Mouse (Mus musculus): ENCODE measurements around the gene Dusp10. TPM values are rescaled to one million over a fixed set of nuclear protein-coding genes. Genes with fewer than 3 reads are reported as not detected.

The Dusp10 gene
- polyA plus RNA-seq, 1 experiment: 28.7 TPM

GRCm38 (mm10) chr1:184002470-184002869 lies 10.6 kb upstream of the Dusp10 start:
- TF ChIP-seq CTCF (IDR thresholded peaks at IDR 0.05; ENCODE audit: borderline replicate concordance, insufficient read depth, low read depth, low read length) (no peak), POLR2A (IDR thresholded peaks at IDR 0.05; ENCODE audit: borderline replicate concordance, insufficient read depth, low read length) (no peak)
- Histone ChIP-seq H3K27me3 (ENCODE audit: control insufficient read depth, insufficient read depth, low read length) (no peaks in the 10 kb centered on the region), H3K27ac (ENCODE audit: insufficient read depth, low read length) (no peak overlapping the region), H3K4me1 (ENCODE audit: control insufficient read depth, insufficient read depth, low read length) (no peaks in the 10 kb centered on the region), H3K4me3 (replicated peaks; ENCODE audit: insufficient read depth, low read depth, low read length) (no peak overlapping the region)
- DNase-seq: peak in 1 of 2 experiments; percentile 3
- WGBS: 30% methylated on average over 2 of the region's 2 CpGs

DNA sequence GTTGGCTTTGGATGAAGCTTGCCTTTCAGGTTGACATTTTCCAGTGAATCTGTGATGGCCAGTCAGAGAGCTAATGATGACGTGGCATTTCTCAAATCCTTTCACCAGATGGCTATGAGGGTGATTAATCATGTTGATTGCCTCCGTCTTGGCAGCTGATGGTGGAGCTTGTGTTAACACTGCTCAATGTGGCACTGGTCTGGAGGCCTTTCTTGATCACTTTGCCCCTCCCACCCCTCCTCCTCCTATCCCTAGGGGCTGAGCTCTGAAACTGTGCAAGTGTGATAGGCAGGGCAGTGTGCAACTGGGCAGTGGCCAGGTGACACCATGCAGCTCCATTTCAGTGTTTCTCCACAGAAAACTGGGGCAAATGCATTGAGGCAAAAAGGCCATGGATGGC lies 8.8 kb upstream of the Dusp10 start:
- Histone ChIP-seq H3K27me3 (ENCODE audit: control insufficient read depth, insufficient read depth, low read length) (no peaks in the 10 kb centered on the region), H3K27ac (ENCODE audit: insufficient read depth, low read length) (no peak overlapping the region), H3K4me1 (ENCODE audit: control insufficient read depth, insufficient read depth, low read length) (no peaks in the 10 kb centered on the region), H3K4me3 (replicated peaks; ENCODE audit: insufficient read depth, low read depth, low read length) (no peak overlapping the region)
- 75% methylated on average over 2 of the region's 2 CpGs for WGBS
- no peak for TF ChIP-seq CTCF (IDR thresholded peaks at IDR 0.05; ENCODE audit: borderline replicate concordance, insufficient read depth, low read depth, low read length)
- TF ChIP-seq POLR2A (IDR thresholded peaks at IDR 0.05; ENCODE audit: borderline replicate concordance, insufficient read depth, low read length): no peak
- no peak for DNase-seq

DNA sequence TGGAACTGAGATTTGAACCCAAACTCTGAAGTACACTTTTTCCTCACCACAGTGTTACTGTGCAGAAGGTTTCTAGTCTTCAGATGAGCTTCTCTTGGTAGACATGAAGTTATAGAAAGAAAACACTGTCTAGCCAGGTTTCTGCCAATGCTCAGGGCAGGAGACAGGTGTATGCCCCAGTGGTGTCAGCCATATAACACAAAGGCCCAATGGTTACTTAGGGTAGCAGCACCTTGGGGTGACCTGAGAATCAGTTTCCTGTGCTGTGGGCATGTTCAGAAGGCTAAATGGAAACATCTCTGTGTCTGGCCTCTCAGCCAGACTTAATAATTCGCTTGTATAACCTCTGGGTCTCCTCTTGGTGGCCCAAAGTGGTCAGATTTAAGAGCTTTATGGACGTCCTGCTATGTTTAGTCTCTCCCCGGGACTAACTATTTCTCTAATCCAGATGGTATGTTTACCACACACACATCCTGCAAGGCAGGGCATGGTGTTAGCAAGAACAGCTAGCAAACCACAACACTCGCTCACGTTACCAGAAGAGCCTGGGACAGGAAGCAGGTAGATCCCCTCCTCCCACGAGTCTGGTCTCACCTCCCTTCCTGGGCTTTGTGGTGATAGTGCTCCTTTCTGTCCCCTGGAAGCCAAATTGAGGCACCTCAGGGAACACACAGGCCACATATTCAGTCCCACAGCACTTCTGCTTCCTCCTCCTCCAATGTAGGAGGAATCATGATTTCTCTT lies 7.6 kb upstream of the Dusp10 start:
- Histone ChIP-seq H3K27me3 (ENCODE audit: control insufficient read depth, insufficient read depth, low read length) (no peaks in the 10 kb centered on the region), H3K4me3 (replicated peaks; ENCODE audit: insufficient read depth, low read depth, low read length) (no peak overlapping the region), H3K4me1 (ENCODE audit: control insufficient read depth, insufficient read depth, low read length) (no peaks in the 10 kb centered on the region), H3K27ac (ENCODE audit: insufficient read depth, low read length) (no peak overlapping the region)
- WGBS: 86% methylated on average over 6 of the region's 6 CpGs
- no peak for DNase-seq
- TF ChIP-seq POLR2A (IDR thresholded peaks at IDR 0.05; ENCODE audit: borderline replicate concordance, insufficient read depth, low read length) (no peak), CTCF (IDR thresholded peaks at IDR 0.05; ENCODE audit: borderline replicate concordance, insufficient read depth, low read depth, low read length) (no peak)

DNA sequence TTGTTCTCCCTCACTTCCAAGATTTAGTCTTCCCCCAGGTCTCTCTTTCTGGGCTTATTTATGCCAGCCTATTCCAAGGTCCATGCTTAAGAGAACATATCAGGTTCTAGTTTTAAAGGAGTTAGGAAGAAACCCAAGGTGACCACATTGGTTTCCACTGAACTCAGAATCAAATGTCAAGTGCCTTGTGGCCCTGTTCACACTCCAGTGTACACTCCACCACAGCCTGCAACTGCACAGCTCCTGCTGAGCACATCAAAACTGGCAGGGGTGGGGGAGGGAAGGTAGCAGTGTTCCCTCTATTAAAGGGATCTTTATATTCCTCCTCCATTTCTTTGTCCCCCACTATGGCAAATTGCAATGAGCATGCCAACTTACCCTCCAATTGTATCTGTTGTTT lies 7.0 kb upstream of the Dusp10 start:
- Histone ChIP-seq H3K4me3 (replicated peaks; ENCODE audit: insufficient read depth, low read depth, low read length) (no peak overlapping the region), H3K4me1 (ENCODE audit: control insufficient read depth, insufficient read depth, low read length) (no peaks in the 10 kb centered on the region), H3K27me3 (ENCODE audit: control insufficient read depth, insufficient read depth, low read length) (no peaks in the 10 kb centered on the region), H3K27ac (ENCODE audit: insufficient read depth, low read length) (no peak overlapping the region)
- TF ChIP-seq POLR2A (IDR thresholded peaks at IDR 0.05; ENCODE audit: borderline replicate concordance, insufficient read depth, low read length): no peak
- no peak for TF ChIP-seq CTCF (IDR thresholded peaks at IDR 0.05; ENCODE audit: borderline replicate concordance, insufficient read depth, low read depth, low read length)
- no peak for DNase-seq

- no peak overlapping the region for H3K4me3 ChIP-seq (replicated peaks; ENCODE audit: insufficient read depth, low read depth, low read length)
- no peaks in the 10 kb centered on the region for H3K27me3 ChIP-seq (ENCODE audit: control insufficient read depth, insufficient read depth, low read length)
- no peak for DNase-seq
- no peak overlapping the region for H3K27ac ChIP-seq (ENCODE audit: insufficient read depth, low read length)
- no peak for TF ChIP-seq POLR2A (IDR thresholded peaks at IDR 0.05; ENCODE audit: borderline replicate concordance, insufficient read depth, low read length)
- TF ChIP-seq CTCF (IDR thresholded peaks at IDR 0.05; ENCODE audit: borderline replicate concordance, insufficient read depth, low read depth, low read length): no peak
- 96% methylated on average over 6 of the region's 6 CpGs for WGBS
- H3K4me1 ChIP-seq (ENCODE audit: control insufficient read depth, insufficient read depth, low read length): no peaks in the 10 kb centered on the region
Measured at GRCm38 (mm10) chr1:184011311-184011710, 1.8 kb upstream of the Dusp10 start.

- no peak overlapping the region for H3K27ac ChIP-seq (ENCODE audit: insufficient read depth, low read length)
- TF ChIP-seq POLR2A (IDR thresholded peaks at IDR 0.05; ENCODE audit: borderline replicate concordance, insufficient read depth, low read length) (no peak), CTCF (IDR thresholded peaks at IDR 0.05; ENCODE audit: borderline replicate concordance, insufficient read depth, low read depth, low read length) (no peak)
- 85% methylated on average over 3 of the region's 3 CpGs for WGBS
- H3K27me3 ChIP-seq (ENCODE audit: control insufficient read depth, insufficient read depth, low read length): no peaks in the 10 kb centered on the region
- DNase-seq: no peak
- H3K4me1 ChIP-seq (ENCODE audit: control insufficient read depth, insufficient read depth, low read length): no peaks in the 10 kb centered on the region
- H3K4me3 ChIP-seq (replicated peaks; ENCODE audit: insufficient read depth, low read depth, low read length): no peak overlapping the region
Measured at GRCm38 (mm10) chr1:184014091-184014490, 989 bp downstream of the Dusp10 start.

DNA sequence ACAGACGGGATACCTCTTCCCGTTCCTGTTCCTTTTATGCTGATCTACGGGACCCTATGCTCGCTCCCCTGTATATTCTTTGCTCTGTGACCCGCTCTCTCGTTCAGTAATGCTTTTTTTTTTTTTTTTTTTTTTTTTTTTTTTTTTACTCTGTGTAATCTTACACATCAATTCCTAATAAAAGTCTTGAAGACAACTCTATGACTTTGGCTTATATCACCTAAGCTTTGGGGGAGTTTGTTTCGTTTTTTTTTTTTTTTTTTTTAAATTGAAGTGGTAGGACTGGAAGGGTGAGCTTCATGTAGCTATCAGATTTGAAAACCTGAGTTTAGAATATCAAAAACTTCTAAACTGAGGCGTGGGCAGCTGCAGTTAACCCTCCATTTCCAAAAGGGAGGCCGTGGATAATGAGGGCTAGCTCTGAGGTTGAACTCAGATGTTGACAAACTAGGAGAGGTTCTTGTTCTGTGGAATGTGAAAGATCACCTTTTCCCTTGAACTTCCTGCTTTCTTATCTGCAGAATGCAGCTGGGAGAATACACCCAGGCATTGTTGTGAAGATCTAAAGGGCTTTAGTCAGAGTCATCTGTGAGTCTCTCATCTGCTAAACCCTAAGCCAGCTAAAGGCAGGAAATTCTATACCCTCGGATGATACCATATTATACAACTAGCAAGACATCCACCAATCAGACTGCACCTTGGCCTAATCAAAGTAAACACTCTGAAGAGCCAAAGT lies 3.1 kb downstream of the Dusp10 start:
- no peak for TF ChIP-seq POLR2A (IDR thresholded peaks at IDR 0.05; ENCODE audit: borderline replicate concordance, insufficient read depth, low read length)
- no peak for TF ChIP-seq CTCF (IDR thresholded peaks at IDR 0.05; ENCODE audit: borderline replicate concordance, insufficient read depth, low read depth, low read length)
- no peaks in the 10 kb centered on the region for H3K4me1 ChIP-seq (ENCODE audit: control insufficient read depth, insufficient read depth, low read length)

DNA sequence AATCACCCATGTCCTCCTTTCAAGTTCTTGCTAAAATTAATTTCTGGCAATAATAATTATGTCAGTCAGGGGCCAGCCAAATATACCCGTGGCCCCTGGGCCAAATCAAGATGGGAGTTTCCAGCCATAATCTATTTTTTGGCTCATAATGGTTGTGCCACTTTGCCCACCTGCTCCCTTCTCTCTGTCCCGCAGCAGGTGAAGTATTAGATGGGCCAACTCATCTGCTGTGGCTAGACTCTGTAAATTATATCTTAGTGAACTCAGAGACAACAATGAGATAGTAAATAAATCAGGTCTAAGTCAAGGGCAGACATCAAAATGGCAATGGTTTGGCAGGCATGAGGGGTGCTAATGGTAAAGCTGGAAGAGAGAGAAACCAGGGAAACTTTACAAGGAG lies 4.5 kb downstream of the Dusp10 start:
- H3K27ac ChIP-seq (ENCODE audit: insufficient read depth, low read length): no peak overlapping the region
- no peak overlapping the region for H3K4me3 ChIP-seq (replicated peaks; ENCODE audit: insufficient read depth, low read depth, low read length)
- DNase-seq: peak in 1 of 2 experiments; percentile 22
- no peaks in the 10 kb centered on the region for H3K4me1 ChIP-seq (ENCODE audit: control insufficient read depth, insufficient read depth, low read length)
- no peaks in the 10 kb centered on the region for H3K27me3 ChIP-seq (ENCODE audit: control insufficient read depth, insufficient read depth, low read length)
- 28% methylated on average over 2 of the region's 2 CpGs for WGBS
- no peak for TF ChIP-seq CTCF (IDR thresholded peaks at IDR 0.05; ENCODE audit: borderline replicate concordance, insufficient read depth, low read depth, low read length)
- no peak for TF ChIP-seq POLR2A (IDR thresholded peaks at IDR 0.05; ENCODE audit: borderline replicate concordance, insufficient read depth, low read length)

More for the DNA sequence above, 3.1 kb downstream of the Dusp10 start:
- 78% methylated on average over 10 of the region's 10 CpGs for WGBS
- H3K27ac ChIP-seq (ENCODE audit: insufficient read depth, low read length): no peak overlapping the region
- H3K4me3 ChIP-seq (replicated peaks; ENCODE audit: insufficient read depth, low read depth, low read length): no peak overlapping the region
- DNase-seq: no peak
- H3K27me3 ChIP-seq (ENCODE audit: control insufficient read depth, insufficient read depth, low read length): no peaks in the 10 kb centered on the region

Measured in cerebellum, adult 2 months (tissue).